Comparison of ENCODE assay signal across 24 mouse cellular contexts in the genomic region with DNA sequence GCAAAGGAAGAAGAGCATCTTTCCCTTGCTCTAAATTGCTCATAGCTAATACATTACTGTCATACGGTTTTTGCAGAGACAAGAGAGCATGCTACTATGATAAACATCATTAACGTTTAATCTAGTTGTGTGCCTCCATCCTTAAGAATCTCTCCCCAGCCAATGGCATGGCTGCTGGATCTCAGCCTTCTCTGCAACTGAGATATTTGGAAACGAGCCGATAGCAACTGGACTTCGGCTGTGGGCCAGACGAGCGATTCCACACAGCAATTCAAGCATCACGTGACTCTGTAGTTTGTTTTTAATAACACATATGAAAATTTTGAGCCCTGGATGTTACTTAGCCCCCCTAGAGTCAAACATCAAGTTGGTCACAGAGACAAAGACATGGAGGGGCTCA.
DNase-seq lines count a peak whose midpoint lies in the region; ATAC-seq and TF ChIP-seq lines count a peak whose summit lies in the region.
"Had no signal": no experiment of that assay in that cellular context is flagged by ENCODE, and none has a peak within 500 bp of the region (broad histone marks: within the 10 kb centered on the region; RNA-seq: fewer than 3 reads in every experiment).

No protein-coding gene starts in this region.

- peaks cover 4% of the 10 kb centered on the region; the same call in 1 of the 2 replicates for H3K4me1 ChIP-seq in lung, embryonic 16.5 days (replicated peaks; ENCODE audit: control insufficient read depth, insufficient read depth, low read length)
- no peaks in the 10 kb centered on the region for H3K4me1 ChIP-seq in kidney, adult 2 months (ENCODE audit: control insufficient read depth, insufficient read depth, low read length)
- H3K4me1 ChIP-seq: embryonic facial prominence, embryonic 12.5 days; forebrain, embryonic 12.5 days; heart, embryonic 10.5 days; heart, embryonic 13.5 days; hindbrain, embryonic 12.5 days; hindbrain, embryonic 15.5 days had no signal

- 53% methylated on average over 8 of the region's 8 CpGs for WGBS in lung, embryonic 16.5 days
- WGBS in kidney, adult 2 months: 77% methylated on average over 8 of the region's 8 CpGs

- no peaks in the 10 kb centered on the region for H3K9me3 ChIP-seq in lung, embryonic 16.5 days (ENCODE audit: control insufficient read depth, low read length)
- H3K9me3 ChIP-seq: embryonic facial prominence, embryonic 12.5 days; forebrain, embryonic 12.5 days; forebrain, embryonic 15.5 days; hindbrain, embryonic 12.5 days; hindbrain, embryonic 15.5 days had no signal

- H3K27me3 ChIP-seq in lung, embryonic 16.5 days (ENCODE audit: control insufficient read depth, insufficient read depth, low read depth, low read length): no peaks in the 10 kb centered on the region
- H3K27me3 ChIP-seq in kidney, adult 2 months (replicated peaks; ENCODE audit: control insufficient read depth, insufficient read depth, low read length): no peaks in the 10 kb centered on the region
- H3K27me3 ChIP-seq: embryonic facial prominence, embryonic 12.5 days; forebrain, embryonic 12.5 days; forebrain, embryonic 15.5 days; heart, embryonic 13.5 days; hindbrain, embryonic 12.5 days; hindbrain, embryonic 15.5 days had no signal

- TF ChIP-seq POLR2A in kidney, adult 2 months (IDR thresholded peaks at IDR 0.05; ENCODE audit: low read depth, low read length): no peak

- no peaks in the 10 kb centered on the region for H3K36me3 ChIP-seq in lung, embryonic 16.5 days (ENCODE audit: control insufficient read depth, insufficient read depth, low read length)
- no peaks in the 10 kb centered on the region for H3K36me3 ChIP-seq in kidney, adult 2 months (ENCODE audit: control insufficient read depth, insufficient read depth, low read length)
- H3K36me3 ChIP-seq: embryonic facial prominence, embryonic 12.5 days; forebrain, embryonic 12.5 days; forebrain, embryonic 15.5 days; heart, embryonic 10.5 days; heart, embryonic 13.5 days; hindbrain, embryonic 12.5 days; hindbrain, embryonic 15.5 days had no signal

- no peak overlapping the region for H3K4me2 ChIP-seq in lung, embryonic 16.5 days (ENCODE audit: low read depth, low read length)
- H3K4me2 ChIP-seq: embryonic facial prominence, embryonic 12.5 days; forebrain, embryonic 12.5 days; forebrain, embryonic 15.5 days; heart, embryonic 13.5 days; hindbrain, embryonic 12.5 days; hindbrain, embryonic 15.5 days had no signal

- no peak for TF ChIP-seq CTCF in kidney, adult 2 months (conservative IDR thresholded peaks at IDR 0.05; ENCODE audit: insufficient read depth, insufficient read length, low read depth, low read length)

- peak; percentile 53 for DNase-seq in cerebellum, postnatal 10 days
- no peak for DNase-seq in cerebellum, adult 11-12 months
- peak; percentile 42 for DNase-seq in heart, adult 11 months
- no peak for DNase-seq in heart, postnatal 10 days
- no peak for DNase-seq in lung, postnatal 36 days
- peak; percentile 20 to 66 for DNase-seq in lung, postnatal 4 days
- DNase-seq in kidney, adult 2 months: no peak
- DNase-seq: adrenal gland, adult 8-10 months; adrenal gland, postnatal 25 days; cerebellum, adult 18-20 months; cerebellum, adult 9-10 months; cerebellum, postnatal 36 days; gastrocnemius, postnatal 25 days; heart, adult 2 months had no signal

- intact Hi-C loops in heart, postnatal 10 days (cut with DNase I): no loop called here

- H3K4me3 ChIP-seq in lung, embryonic 16.5 days (ENCODE audit: low read length): no peak overlapping the region
- no peak overlapping the region for H3K4me3 ChIP-seq in kidney, adult 2 months (ENCODE audit: insufficient read depth, low read depth, low read length)
- H3K4me3 ChIP-seq: embryonic facial prominence, embryonic 12.5 days; erythroblast, embryonic 14.5 days; forebrain, embryonic 12.5 days; forebrain, embryonic 15.5 days; heart, adult 2 months; heart, embryonic 10.5 days; heart, embryonic 13.5 days; hindbrain, embryonic 12.5 days; hindbrain, embryonic 15.5 days had no signal

- no peak overlapping the region for H3K9ac ChIP-seq in lung, embryonic 16.5 days (ENCODE audit: low read length)
- H3K9ac ChIP-seq: embryonic facial prominence, embryonic 12.5 days; forebrain, embryonic 12.5 days; forebrain, embryonic 15.5 days; heart, embryonic 13.5 days; hindbrain, embryonic 12.5 days; hindbrain, embryonic 15.5 days had no signal

- H3K27ac ChIP-seq in lung, embryonic 16.5 days (ENCODE audit: low read length): no peak overlapping the region
- no peak overlapping the region for H3K27ac ChIP-seq in kidney, adult 2 months (ENCODE audit: insufficient read depth, low read depth, low read length)
- H3K27ac ChIP-seq: embryonic facial prominence, embryonic 12.5 days; forebrain, embryonic 12.5 days; forebrain, embryonic 15.5 days; heart, adult 2 months; heart, embryonic 10.5 days; heart, embryonic 13.5 days; hindbrain, embryonic 12.5 days; hindbrain, embryonic 15.5 days had no signal

- peak; percentile 69 for ATAC-seq in lung, embryonic 16.5 days (ENCODE audit: low read depth)
- ATAC-seq: activated CD4-positive, CD25-positive, alpha-beta regulatory T cell, adult 4 months; forebrain, embryonic 15.5 days had no signal

Comparison
In these comparisons a context has a peak if more than half of its experiments do, and no peak if none do; other contexts are left out.
1. DNase-seq: peak in cerebellum, postnatal 10 days (2 of 2), heart, adult 11 months (single experiment) and lung, postnatal 4 days (2 of 2); none in cerebellum, adult 11-12 months (single experiment), heart, postnatal 10 days (0 of 2), lung, postnatal 36 days (single experiment) and kidney, adult 2 months (single experiment).